Mouse (Mus musculus): Measurements from ENCODE around the gene Krt34. TPM values are rescaled to one million over a fixed set of nuclear protein-coding genes. Genes with fewer than 3 reads are reported as not detected.
A peak's percentile ranks its signal among the peaks of the same experiment; 100 is the strongest.

Krt34 gene
- polyA plus RNA-seq, 1 experiment from 2014 or later = not detected

DNA sequence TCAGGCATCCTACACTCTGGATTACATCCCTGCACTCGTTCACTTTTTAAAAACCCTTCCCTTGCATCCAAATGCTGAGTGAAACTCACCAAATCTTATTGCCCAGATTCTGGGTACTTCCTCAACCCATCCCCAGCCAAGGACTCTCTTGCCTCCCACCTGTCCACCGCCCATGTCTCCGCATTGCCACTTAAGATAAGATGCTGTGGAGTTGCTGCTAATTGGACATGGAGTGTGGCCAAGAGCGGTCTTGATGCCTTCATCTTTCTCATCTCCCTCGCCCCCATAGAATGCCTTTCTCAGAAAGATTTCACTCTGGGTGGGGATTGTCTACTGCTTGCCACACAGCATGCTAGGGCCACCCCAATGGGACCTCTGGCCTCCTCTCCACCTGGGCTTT lies 33.0 kb downstream of the Krt34 start:
- DNase-seq (ENCODE audit: low spot score) (no peak), ATAC-seq (ENCODE audit: low FRiP score) (no peak)
- WGBS = 88% methylated on average over 5 of the region's 5 CpGs
- Histone ChIP-seq H3K4me1 (replicated peaks; ENCODE audit: control insufficient read depth, insufficient read depth, low read length) (no peaks in the 10 kb centered on the region), H3K36me3 (ENCODE audit: control insufficient read depth, insufficient read depth, low read length) (no peaks in the 10 kb centered on the region), H3K4me2 (replicated peaks; ENCODE audit: low read depth, low read length) (no peak overlapping the region), H3K9me3 (ENCODE audit: control insufficient read depth, low read length) (no peaks in the 10 kb centered on the region), H3K9ac (ENCODE audit: low read depth, low read length) (no peak overlapping the region), H3K4me3 (ENCODE audit: low read depth, low read length) (no peak overlapping the region), H3K27me3 (ENCODE audit: control insufficient read depth, insufficient read depth, low read length) (no peaks in the 10 kb centered on the region), H3K27ac (ENCODE audit: low read depth, low read length) (no peak overlapping the region)

DNA sequence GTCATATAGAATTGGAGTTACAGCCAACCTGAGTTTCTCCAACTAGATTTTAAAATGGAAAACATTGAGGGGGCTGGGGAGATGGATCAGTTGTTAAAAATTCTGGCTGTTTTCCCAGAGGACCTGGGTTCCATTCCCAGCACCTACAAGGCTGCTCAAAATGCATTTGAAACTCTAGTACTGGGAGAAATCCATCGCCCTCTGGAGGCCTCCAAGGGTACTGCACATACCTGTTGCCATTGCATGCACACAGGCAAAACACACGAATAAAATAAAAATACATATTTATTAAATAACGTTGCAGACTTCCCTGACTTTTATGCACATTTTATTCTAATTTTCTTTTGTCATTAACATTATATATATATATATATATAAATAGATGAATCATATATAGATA lies 34.7 kb downstream of the Krt34 start:
- WGBS = 54% methylated on average over 3 of the region's 3 CpGs
- H3K27ac ChIP-seq (ENCODE audit: low read depth, low read length) = no peak overlapping the region
- no peak overlapping the region for H3K4me3 ChIP-seq (ENCODE audit: low read depth, low read length)
- H3K4me2 ChIP-seq (replicated peaks; ENCODE audit: low read depth, low read length) = no peak overlapping the region
- ATAC-seq (ENCODE audit: low FRiP score) (no peak), DNase-seq (ENCODE audit: low spot score) (peak; percentile 18)
- no peaks in the 10 kb centered on the region for H3K36me3 ChIP-seq (ENCODE audit: control insufficient read depth, insufficient read depth, low read length)
- no peaks in the 10 kb centered on the region for H3K4me1 ChIP-seq (replicated peaks; ENCODE audit: control insufficient read depth, insufficient read depth, low read length)
- H3K9ac ChIP-seq (ENCODE audit: low read depth, low read length) = no peak overlapping the region
- no peaks in the 10 kb centered on the region for H3K9me3 ChIP-seq (ENCODE audit: control insufficient read depth, low read length)
- no peaks in the 10 kb centered on the region for H3K27me3 ChIP-seq (ENCODE audit: control insufficient read depth, insufficient read depth, low read length)

DNA sequence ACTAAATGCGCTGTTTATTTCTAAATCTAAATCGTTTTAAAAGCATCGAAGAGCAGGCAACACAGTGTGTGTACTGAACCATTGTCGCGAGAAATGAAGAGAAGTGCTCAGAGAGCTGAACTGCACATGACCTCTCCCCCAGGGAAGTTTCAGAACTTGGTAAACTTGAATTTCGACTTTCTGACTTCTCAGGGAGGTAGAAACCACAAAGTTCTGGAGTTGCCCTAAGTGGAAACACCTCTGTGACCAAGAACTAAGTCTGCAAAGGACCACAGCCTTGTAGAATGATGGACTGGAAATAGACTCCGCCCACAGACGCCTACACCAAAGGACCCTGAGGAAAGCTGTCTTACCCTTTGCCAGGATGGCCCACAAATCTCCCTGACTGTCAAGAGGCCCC lies 35.4 kb downstream of the Krt34 start:
- no peak for DNase-seq (ENCODE audit: low spot score)
- no peak for ATAC-seq (ENCODE audit: low FRiP score)
- Histone ChIP-seq H3K36me3 (ENCODE audit: control insufficient read depth, insufficient read depth, low read length) (no peaks in the 10 kb centered on the region), H3K9me3 (ENCODE audit: control insufficient read depth, low read length) (no peaks in the 10 kb centered on the region), H3K27me3 (ENCODE audit: control insufficient read depth, insufficient read depth, low read length) (no peaks in the 10 kb centered on the region), H3K4me3 (ENCODE audit: low read depth, low read length) (no peak overlapping the region), H3K9ac (ENCODE audit: low read depth, low read length) (no peak overlapping the region), H3K4me2 (replicated peaks; ENCODE audit: low read depth, low read length) (no peak overlapping the region), H3K27ac (ENCODE audit: low read depth, low read length) (no peak overlapping the region), H3K4me1 (replicated peaks; ENCODE audit: control insufficient read depth, insufficient read depth, low read length) (no peaks in the 10 kb centered on the region)
- 90% methylated on average over 8 of the region's 8 CpGs for WGBS

DNA sequence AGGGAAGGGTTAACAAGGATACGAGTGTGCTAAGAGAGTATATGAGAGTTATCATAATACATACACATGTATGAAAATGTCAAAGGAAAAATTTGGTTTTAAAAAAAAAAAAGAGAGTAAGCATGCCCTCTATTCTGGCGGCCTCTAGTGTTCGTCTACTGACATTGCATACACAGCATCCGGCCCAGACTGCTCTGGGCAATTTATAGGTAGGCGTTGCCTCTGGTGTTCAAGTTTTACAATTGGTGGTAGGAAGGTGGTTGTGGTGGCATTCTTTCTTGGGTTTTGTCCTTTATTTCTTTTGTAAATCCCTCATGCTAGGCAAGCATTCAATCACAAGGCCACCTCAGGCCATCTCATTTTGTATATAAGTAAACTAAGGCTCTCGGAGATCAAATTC lies 36.5 kb downstream of the Krt34 start:
- Histone ChIP-seq H3K9ac (ENCODE audit: low read depth, low read length) (no peak overlapping the region), H3K9me3 (ENCODE audit: control insufficient read depth, low read length) (no peaks in the 10 kb centered on the region), H3K27me3 (ENCODE audit: control insufficient read depth, insufficient read depth, low read length) (no peaks in the 10 kb centered on the region), H3K4me1 (replicated peaks; ENCODE audit: control insufficient read depth, insufficient read depth, low read length) (no peaks in the 10 kb centered on the region), H3K36me3 (ENCODE audit: control insufficient read depth, insufficient read depth, low read length) (no peaks in the 10 kb centered on the region), H3K4me3 (ENCODE audit: low read depth, low read length) (no peak overlapping the region), H3K27ac (ENCODE audit: low read depth, low read length) (no peak overlapping the region), H3K4me2 (replicated peaks; ENCODE audit: low read depth, low read length) (no peak overlapping the region)
- no peak for ATAC-seq (ENCODE audit: low FRiP score)
- WGBS = 30% methylated on average over 6 of the region's 6 CpGs
- peak; percentile 66 for DNase-seq (ENCODE audit: low spot score)

DNA sequence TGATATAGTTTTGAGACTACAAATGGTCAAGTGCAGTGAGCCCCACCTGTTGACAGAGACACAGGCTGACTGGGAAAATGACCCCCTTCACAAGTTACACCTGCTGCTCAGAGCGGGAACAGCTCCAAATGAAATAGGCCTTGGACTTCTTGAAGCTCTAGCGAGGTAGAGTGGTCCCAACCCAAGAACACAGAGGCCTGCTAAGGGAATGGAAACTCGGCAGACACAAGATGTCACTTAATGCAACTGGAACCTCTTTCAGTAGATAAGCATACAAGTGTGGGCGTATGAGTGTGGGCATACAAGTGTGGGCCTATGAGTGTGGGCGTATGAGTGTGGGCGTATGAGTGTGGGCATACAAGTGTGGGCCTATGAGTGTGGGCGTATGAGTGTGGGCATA lies 42.3 kb downstream of the Krt34 start:
- Histone ChIP-seq H3K27me3 (ENCODE audit: control insufficient read depth, insufficient read depth, low read length) (no peaks in the 10 kb centered on the region), H3K27ac (ENCODE audit: low read depth, low read length) (no peak overlapping the region), H3K36me3 (ENCODE audit: control insufficient read depth, insufficient read depth, low read length) (no peaks in the 10 kb centered on the region), H3K9ac (ENCODE audit: low read depth, low read length) (no peak overlapping the region), H3K4me2 (replicated peaks; ENCODE audit: low read depth, low read length) (no peak overlapping the region), H3K4me3 (ENCODE audit: low read depth, low read length) (no peak overlapping the region), H3K9me3 (ENCODE audit: control insufficient read depth, low read length) (no peaks in the 10 kb centered on the region), H3K4me1 (replicated peaks; ENCODE audit: control insufficient read depth, insufficient read depth, low read length) (no peaks in the 10 kb centered on the region)
- ATAC-seq (ENCODE audit: low FRiP score) (no peak), DNase-seq (ENCODE audit: low spot score) (no peak)
- WGBS = 90% methylated on average over 7 of the region's 7 CpGs

DNA sequence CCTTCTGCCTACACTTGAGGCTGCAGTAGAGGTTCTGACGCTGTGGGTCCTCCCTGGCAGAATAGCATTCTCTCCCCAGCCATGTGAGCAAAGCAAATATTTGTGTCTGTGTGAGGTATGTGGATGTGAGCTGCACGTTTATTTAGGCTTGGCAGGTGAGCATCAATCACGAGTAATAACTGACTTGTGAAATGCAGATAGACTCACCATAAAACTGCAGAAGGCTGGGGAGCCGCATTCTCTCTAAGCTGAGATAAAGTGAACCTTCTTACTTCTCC lies 47.0 kb downstream of the Krt34 start:
- H3K4me2 ChIP-seq (replicated peaks; ENCODE audit: low read depth, low read length) = no peak overlapping the region
- no peaks in the 10 kb centered on the region for H3K4me1 ChIP-seq (replicated peaks; ENCODE audit: control insufficient read depth, insufficient read depth, low read length)
- no peaks in the 10 kb centered on the region for H3K9me3 ChIP-seq (ENCODE audit: control insufficient read depth, low read length)
- no peak overlapping the region for H3K9ac ChIP-seq (ENCODE audit: low read depth, low read length)
- no peak for ATAC-seq (ENCODE audit: low FRiP score)
- no peak for DNase-seq (ENCODE audit: low spot score)
- H3K36me3 ChIP-seq (ENCODE audit: control insufficient read depth, insufficient read depth, low read length) = no peaks in the 10 kb centered on the region
- no peak overlapping the region for H3K27ac ChIP-seq (ENCODE audit: low read depth, low read length)
- WGBS = 63% methylated on average over 4 of the region's 4 CpGs
- H3K27me3 ChIP-seq (ENCODE audit: control insufficient read depth, insufficient read depth, low read length) = no peaks in the 10 kb centered on the region
- H3K4me3 ChIP-seq (ENCODE audit: low read depth, low read length) = no peak overlapping the region

DNA sequence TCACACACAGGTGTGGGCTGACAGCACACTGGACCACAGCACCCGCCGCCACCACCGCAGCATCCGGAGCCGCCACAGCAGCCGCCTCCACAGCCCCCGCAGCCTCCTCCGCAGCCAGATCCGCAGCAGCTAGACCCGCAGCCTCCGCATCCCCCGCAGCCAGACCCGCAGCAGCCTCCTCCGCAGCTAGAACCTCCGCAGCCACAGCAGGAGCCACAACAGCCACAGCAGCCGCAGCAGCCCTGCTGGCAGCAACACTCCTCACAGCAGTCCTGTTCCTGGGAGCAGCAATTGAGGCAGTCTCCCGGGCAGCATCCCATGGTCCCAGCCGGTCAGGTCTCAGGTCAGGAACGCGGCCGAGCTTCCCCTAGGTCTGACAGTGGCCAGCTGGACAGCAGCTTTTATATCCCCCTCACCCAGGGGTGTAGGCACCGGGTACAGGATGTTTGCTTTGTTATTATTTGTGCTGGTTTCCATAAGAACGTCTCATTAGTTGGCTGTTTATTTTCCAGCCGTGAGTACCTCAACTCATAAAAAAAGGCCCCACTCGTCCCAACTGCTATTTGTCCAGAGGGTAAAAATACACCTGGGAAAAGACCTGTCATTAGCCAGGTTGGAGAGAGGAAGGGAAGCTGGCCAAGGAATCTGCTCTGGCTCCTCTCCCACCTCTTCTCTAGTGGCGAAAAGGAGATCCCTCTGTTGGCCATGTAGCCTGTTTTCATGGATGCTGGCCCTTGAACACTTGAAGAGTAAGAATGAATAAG lies 47.6 kb downstream of the Krt34 start, which contains the start of gene Krtap17-1:
TSS of gene Krtap17-1 (minus strand) at position 375 of the 764 bp plus-strand sequence.
- WGBS = 36% methylated on average over 23 of the region's 26 CpGs
- Histone ChIP-seq H3K9ac (ENCODE audit: low read depth, low read length) (peak within 1 kb of the TSS; percentile 34; the same call in 1 of the 2 replicates), H3K4me1 (replicated peaks; ENCODE audit: control insufficient read depth, insufficient read depth, low read length) (no peaks in the 10 kb centered on the region), H3K27ac (ENCODE audit: low read depth, low read length) (no peak within 1 kb of the TSS), H3K27me3 (ENCODE audit: control insufficient read depth, insufficient read depth, low read length) (no peaks in the 10 kb centered on the region), H3K4me2 (replicated peaks; ENCODE audit: low read depth, low read length) (peak within 1 kb of the TSS; percentile 14; the same call in 1 of the 2 replicates), H3K9me3 (ENCODE audit: control insufficient read depth, low read length) (no peaks in the 10 kb centered on the region), H3K4me3 (ENCODE audit: low read depth, low read length) (no peak within 1 kb of the TSS), H3K36me3 (ENCODE audit: control insufficient read depth, insufficient read depth, low read length) (no peaks in the 10 kb centered on the region)
- ATAC-seq (ENCODE audit: low FRiP score) (no peak), DNase-seq (ENCODE audit: low spot score) (peak; percentile 2)

DNA sequence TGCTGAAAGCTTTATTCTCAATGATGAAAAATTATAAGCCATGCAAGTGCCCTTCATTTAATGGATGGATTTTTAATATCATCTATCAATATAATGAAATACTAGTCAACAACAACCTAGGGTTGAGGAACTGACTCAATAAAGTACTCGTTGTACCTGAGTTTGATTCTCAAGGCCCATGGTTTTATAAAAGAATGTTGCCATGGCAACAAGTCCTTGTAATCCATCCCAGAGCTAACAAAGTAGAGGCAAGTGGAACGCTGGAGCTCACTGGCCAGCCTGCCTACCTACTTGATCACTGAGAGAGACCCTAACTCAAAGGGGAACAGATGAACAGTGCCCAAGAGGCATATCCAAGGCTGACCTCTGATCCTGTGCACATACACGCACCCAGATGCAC lies 50.8 kb downstream of the Krt34 start:
- H3K4me3 ChIP-seq (ENCODE audit: low read depth, low read length) = no peak overlapping the region
- H3K4me2 ChIP-seq (replicated peaks; ENCODE audit: low read depth, low read length) = no peak overlapping the region
- DNase-seq (ENCODE audit: low spot score) = no peak
- 76% methylated on average over 3 of the region's 3 CpGs for WGBS
- no peaks in the 10 kb centered on the region for H3K4me1 ChIP-seq (replicated peaks; ENCODE audit: control insufficient read depth, insufficient read depth, low read length)
- H3K36me3 ChIP-seq (ENCODE audit: control insufficient read depth, insufficient read depth, low read length) = no peaks in the 10 kb centered on the region
- H3K27me3 ChIP-seq (ENCODE audit: control insufficient read depth, insufficient read depth, low read length) = no peaks in the 10 kb centered on the region
- ATAC-seq (ENCODE audit: low FRiP score) = no peak
- H3K9ac ChIP-seq (ENCODE audit: low read depth, low read length) = no peak overlapping the region
- no peaks in the 10 kb centered on the region for H3K9me3 ChIP-seq (ENCODE audit: control insufficient read depth, low read length)
- no peak overlapping the region for H3K27ac ChIP-seq (ENCODE audit: low read depth, low read length)

DNA sequence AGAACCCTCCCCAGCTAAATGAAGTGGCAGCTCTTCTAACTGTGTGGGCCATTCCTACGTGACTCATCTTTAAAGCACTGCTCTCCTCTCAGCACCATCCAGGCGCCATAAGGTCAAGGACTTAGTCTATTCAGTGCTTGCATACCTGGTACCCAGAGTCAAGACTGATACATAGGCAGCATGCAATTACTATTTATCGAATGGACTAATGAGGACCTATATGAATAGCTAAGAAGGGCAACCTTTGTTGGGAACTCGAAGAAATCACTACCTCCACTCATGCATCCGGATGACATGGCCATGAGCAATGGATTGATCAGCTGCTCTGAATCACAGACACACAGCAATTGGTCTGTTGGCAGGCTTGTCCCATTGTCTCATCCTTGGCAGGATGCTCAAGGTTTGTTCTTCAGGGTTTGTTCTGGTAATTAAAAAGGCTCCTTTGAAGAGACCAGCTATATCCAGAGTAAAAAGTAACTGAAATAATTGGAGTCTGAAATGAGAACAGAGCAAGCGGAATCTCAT lies 51.4 kb downstream of the Krt34 start:
- WGBS = 84% methylated on average over 6 of the region's 6 CpGs
- no peaks in the 10 kb centered on the region for H3K27me3 ChIP-seq (ENCODE audit: control insufficient read depth, insufficient read depth, low read length)
- no peaks in the 10 kb centered on the region for H3K9me3 ChIP-seq (ENCODE audit: control insufficient read depth, low read length)
- ATAC-seq (ENCODE audit: low FRiP score) = no peak
- H3K27ac ChIP-seq (ENCODE audit: low read depth, low read length) = no peak overlapping the region
- H3K4me3 ChIP-seq (ENCODE audit: low read depth, low read length) = no peak overlapping the region
- H3K9ac ChIP-seq (ENCODE audit: low read depth, low read length) = no peak overlapping the region
- H3K4me2 ChIP-seq (replicated peaks; ENCODE audit: low read depth, low read length) = no peak overlapping the region
- no peaks in the 10 kb centered on the region for H3K4me1 ChIP-seq (replicated peaks; ENCODE audit: control insufficient read depth, insufficient read depth, low read length)
- no peak for DNase-seq (ENCODE audit: low spot score)
- H3K36me3 ChIP-seq (ENCODE audit: control insufficient read depth, insufficient read depth, low read length) = no peaks in the 10 kb centered on the region

Data from hindbrain, embryonic 11.5 days (tissue).